Mouse (Mus musculus) MN1 (cell line): Measurements from ENCODE around the gene Agtrap.
"Not testable (repeated sequence)": the region's sequence is repeated elsewhere in the genome, so short reads cannot be mapped to it uniquely, and the experiment has no call there.

Experiments
- DNase-seq: peaks from one replicate; pipeline ENCODE4 v3.0.0-alpha.2; 2016; ENCODE audit warnings: low spot score

Gene Agtrap

GRCm38 (mm10) chr4:148046450-148047031 is 41.3 kb downstream of the Agtrap start:
- DNase-seq: no peak

- no peak for DNase-seq
Measured at GRCm38 (mm10) chr4:148044113-148044512, 43.7 kb downstream of the Agtrap start.

GRCm38 (mm10) chr4:148043327-148043726 is 44.5 kb downstream of the Agtrap start:
- DNase-seq: not testable (repeated sequence)

GRCm38 (mm10) chr4:148041611-148042191 is 46.1 kb downstream of the Agtrap start:
- DNase-seq: no peak

GRCm38 (mm10) chr4:148040933-148041610 is 46.8 kb downstream of the Agtrap start:
- DNase-seq: peak; percentile 70

- peak; percentile 37 for DNase-seq
Measured at GRCm38 (mm10) chr4:148040029-148040830, 47.6 kb downstream of the Agtrap start.

- peak; percentile 45 for DNase-seq
Measured at GRCm38 (mm10) chr4:148039254-148040028, 48.4 kb downstream of the Agtrap start.

GRCm38 (mm10) chr4:148038600-148039253 is 49.1 kb downstream of the Agtrap start, which contains the start of the genes Clcn6 and Mthfr:
TSS of gene Clcn6 (minus strand) at chr4:148038821.
TSS of gene Mthfr (plus strand) at chr4:148039077.
- DNase-seq: peak; percentile 100

GRCm38 (mm10) chr4:148038079-148038599 is 49.7 kb downstream of the Agtrap start:
- DNase-seq: no peak

- no peak for DNase-seq
Measured at GRCm38 (mm10) chr4:148035440-148035839, 52.4 kb downstream of the Agtrap start.

- no peak for DNase-seq
Measured at GRCm38 (mm10) chr4:148033858-148034410, 53.9 kb downstream of the Agtrap start.

GRCm38 (mm10) chr4:148030506-148030905 is 57.3 kb downstream of the Agtrap start:
- DNase-seq: no peak

GRCm38 (mm10) chr4:148029297-148029696 is 58.5 kb downstream of the Agtrap start:
- no peak for DNase-seq
